Mouse (Mus musculus): ENCODE data around the gene Trim46. TPM values are rescaled to one million over a fixed set of nuclear protein-coding genes. Genes with fewer than 3 reads are reported as not detected.

The Trim46 gene
- total RNA-seq, 1 experiment from 2014 or later, result 7.1 TPM

DNA sequence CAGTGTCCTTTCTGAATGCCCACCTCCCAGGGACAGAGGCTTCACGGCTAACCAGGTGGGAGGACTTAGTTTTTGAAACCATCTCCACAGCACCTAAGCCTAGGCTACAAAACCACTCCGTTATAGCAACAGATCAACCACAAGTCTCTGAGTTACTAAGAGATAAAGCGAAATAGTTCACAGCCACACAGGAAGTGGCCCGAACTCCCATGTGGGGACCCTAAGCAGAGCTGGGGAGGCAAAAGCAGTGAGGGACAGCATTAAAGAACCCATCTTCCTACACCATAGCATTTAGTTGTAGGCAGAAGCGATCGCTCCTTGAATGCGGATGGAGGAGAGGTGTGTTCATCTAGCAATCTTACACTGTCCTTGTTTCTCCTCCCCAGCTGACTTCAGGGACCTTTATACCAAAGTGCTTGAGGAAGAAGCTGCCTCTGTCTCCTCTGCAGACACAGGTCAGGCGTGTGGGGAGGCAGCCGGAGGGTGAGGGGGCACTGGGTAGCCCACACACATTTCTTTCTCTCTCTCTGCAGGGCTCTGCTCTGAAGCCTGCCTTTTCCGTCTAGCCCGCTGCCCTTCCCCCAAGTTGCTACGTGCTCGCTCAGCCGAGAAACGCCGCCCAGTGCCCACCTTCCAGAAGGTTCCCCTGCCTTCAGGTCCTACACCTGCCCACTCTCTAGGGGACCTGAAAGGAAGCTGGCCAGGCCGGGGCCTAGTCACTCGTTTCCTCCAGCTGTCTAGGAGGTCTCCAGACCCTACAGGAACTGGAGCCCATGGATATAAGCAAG is 58.2 kb downstream of the Trim46 start:
- ATAC-seq (replicated peaks; ENCODE audit: low read depth, poor library complexity, severe bottlenecking), result no peak

DNA sequence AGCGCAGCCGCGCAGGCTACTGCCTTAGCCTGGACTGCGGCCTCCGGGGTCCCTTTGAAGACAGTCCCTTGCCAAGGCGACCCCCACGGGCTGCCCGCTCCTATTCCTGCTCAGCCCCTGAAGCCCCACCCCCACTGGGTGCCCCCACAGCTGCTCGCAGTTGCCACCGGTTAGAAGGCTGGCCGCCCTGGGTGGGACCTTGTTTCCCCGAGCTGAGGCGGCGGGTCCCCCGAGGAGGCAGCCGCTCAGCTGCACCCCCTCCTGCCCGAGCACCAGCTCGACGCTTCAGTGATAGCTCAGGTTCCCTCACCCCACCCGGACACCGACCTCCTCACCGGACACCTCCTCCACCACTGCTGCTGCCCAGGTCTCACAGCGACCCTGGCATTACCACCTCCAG is 58.9 kb downstream of the Trim46 start:
- no peak for ATAC-seq (replicated peaks; ENCODE audit: low read depth, poor library complexity, severe bottlenecking)

Other genes starting within 250 kb of the Trim46 start
- 15.8 and 18.3 TPM in 2 replicates for gene Rusc1, start 153.0 kb downstream of the Trim46 start, total RNA-seq (2017)
- gene Gm43738, start 145.2 kb downstream of the Trim46 start, total RNA-seq (2017), result not detected in 2 replicates
- gene Fdps, start 144.3 kb downstream of the Trim46 start, total RNA-seq (2017), result 102 and 103 TPM in 2 replicates
- gene Pklr, start 110.2 kb downstream of the Trim46 start, total RNA-seq (2017), result 44.1 and 92.6 TPM in 2 replicates
- 0.37 and 0.53 TPM in 2 replicates for gene Hcn3, start 86.1 kb downstream of the Trim46 start, total RNA-seq (2017)
- gene Clk2, start 81.5 kb downstream of the Trim46 start, total RNA-seq (2017), result 48.5 and 80.8 TPM in 2 replicates
- 29.2 and 46.9 TPM in 2 replicates for gene Scamp3, start 68.8 kb downstream of the Trim46 start, total RNA-seq (2017)
- 4.5 and 8.6 TPM in 2 replicates for gene Fam189b, start 63.2 kb downstream of the Trim46 start, total RNA-seq (2017)
- 37.8 and 41.5 TPM in 2 replicates for gene Gba, start 43.4 kb downstream of the Trim46 start, total RNA-seq (2017)
- gene Thbs3, start 31.1 kb downstream of the Trim46 start, total RNA-seq (2017), result 0.09 TPM in 1 of 2 replicates, not detected in the other
- gene Mtx1, start 19.2 kb downstream of the Trim46 start, total RNA-seq (2017), result 81.9 and 104 TPM in 2 replicates
- gene Muc1, start 17.3 kb downstream of the Trim46 start, total RNA-seq (2017), result 0.29 TPM in 1 of 2 replicates, not detected in the other
- gene Krtcap2, start 343 bp downstream of the Trim46 start, total RNA-seq (2017), result 142 and 159 TPM in 2 replicates
- gene Dpm3, start 13.0 kb upstream of the Trim46 start, total RNA-seq (2017), result 63.6 and 66.6 TPM in 2 replicates
- gene Slc50a1, start 24.3 kb upstream of the Trim46 start, total RNA-seq (2017), result 32.5 and 65.3 TPM in 2 replicates
- gene Efna1, start 34.8 kb upstream of the Trim46 start, total RNA-seq (2017), result not detected in 2 replicates
- gene Efna3, start 76.7 kb upstream of the Trim46 start, total RNA-seq (2017), result not detected in 2 replicates
- gene Efna4, start 91.7 kb upstream of the Trim46 start, total RNA-seq (2017), result 1.7 and 3.8 TPM in 2 replicates
- gene Adam15, start 103.7 kb upstream of the Trim46 start, total RNA-seq (2017), result 34.0 and 35.2 TPM in 2 replicates
- not detected in 2 replicates for gene Dcst2, start 115.7 kb upstream of the Trim46 start, total RNA-seq (2017)
- gene Dcst1, start 118.9 kb upstream of the Trim46 start, total RNA-seq (2017), result 0.09 TPM in 1 of 2 replicates, not detected in the other
- gene Zbtb7b, start 148.5 kb upstream of the Trim46 start, total RNA-seq (2017), result 5.0 and 5.3 TPM in 2 replicates
- gene Lenep, start 156.5 kb upstream of the Trim46 start, total RNA-seq (2017), result 1.6 TPM in 1 of 2 replicates, not detected in the other
- gene Flad1, start 165.6 kb upstream of the Trim46 start, total RNA-seq (2017), result 7.1 and 12.0 TPM in 2 replicates
- gene Cks1b, start 172.1 kb upstream of the Trim46 start, total RNA-seq (2017), result 151 and 194 TPM in 2 replicates
- gene Shc1, start 172.1 kb upstream of the Trim46 start, total RNA-seq (2017), result 28.2 and 41.0 TPM in 2 replicates
- gene Pygo2, start 183.9 kb upstream of the Trim46 start, total RNA-seq (2017), result 13.5 and 13.9 TPM in 2 replicates
- 13.6 and 21.3 TPM in 2 replicates for gene Pbxip1, start 190.4 kb upstream of the Trim46 start, total RNA-seq (2017)
- 20.7 and 22.1 TPM in 2 replicates for gene Pmvk, start 208.2 kb upstream of the Trim46 start, total RNA-seq (2017)